Mouse (Mus musculus): Measurements from ENCODE around the gene Gm21973. TPM values are rescaled to one million over a fixed set of nuclear protein-coding genes. Genes with fewer than 3 reads are reported as not detected.

Gene Gm21973
- total and polyA plus RNA-seq, 2 experiments from 2014 or later, result not detected

DNA sequence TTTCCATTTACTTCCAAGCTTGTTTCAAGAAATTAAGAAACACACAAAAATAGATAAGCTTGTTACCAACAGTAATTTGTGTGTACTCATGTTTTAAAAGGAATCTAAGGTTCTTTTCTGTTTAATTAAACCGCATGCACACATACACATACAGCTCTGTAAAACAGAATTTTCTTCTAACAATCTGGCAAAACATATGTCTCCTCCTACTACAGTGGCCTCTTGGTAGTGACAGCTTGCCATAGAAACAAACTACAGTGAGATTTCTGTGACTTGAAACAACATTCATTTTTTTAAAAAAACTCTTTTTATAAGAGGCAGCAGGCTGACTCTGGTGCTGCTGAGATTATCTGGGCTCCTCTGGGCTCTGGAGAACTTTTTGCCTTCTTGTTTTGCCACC, 18.7 kb upstream of the Gm21973 start:
- H3K9ac ChIP-seq, result no peak overlapping the region
- H3K4me1 ChIP-seq (ENCODE audit: insufficient read depth), result no peaks in the 10 kb centered on the region
- no peaks in the 10 kb centered on the region for H3K9me3 ChIP-seq (ENCODE audit: low read length)
- WGBS, result 59% methylated on average over 1 of the region's 1 CpGs
- peak; percentile 20 for DNase-seq
- no peak for TF ChIP-seq CTCF (IDR thresholded peaks at IDR 0.05; ENCODE audit: low read depth)
- H3K4me3 ChIP-seq (ENCODE audit: low read depth, low read length), result no peak overlapping the region
- peak; percentile 94 for ATAC-seq
- H3K27me3 ChIP-seq (ENCODE audit: insufficient read depth, low read length), result no peaks in the 10 kb centered on the region
- no peak overlapping the region for H3K4me2 ChIP-seq (ENCODE audit: low read depth)
- H3K36me3 ChIP-seq (ENCODE audit: insufficient read depth), result no peaks in the 10 kb centered on the region
- H3K27ac ChIP-seq (ENCODE audit: low read depth, low read length), result no peak overlapping the region

DNA sequence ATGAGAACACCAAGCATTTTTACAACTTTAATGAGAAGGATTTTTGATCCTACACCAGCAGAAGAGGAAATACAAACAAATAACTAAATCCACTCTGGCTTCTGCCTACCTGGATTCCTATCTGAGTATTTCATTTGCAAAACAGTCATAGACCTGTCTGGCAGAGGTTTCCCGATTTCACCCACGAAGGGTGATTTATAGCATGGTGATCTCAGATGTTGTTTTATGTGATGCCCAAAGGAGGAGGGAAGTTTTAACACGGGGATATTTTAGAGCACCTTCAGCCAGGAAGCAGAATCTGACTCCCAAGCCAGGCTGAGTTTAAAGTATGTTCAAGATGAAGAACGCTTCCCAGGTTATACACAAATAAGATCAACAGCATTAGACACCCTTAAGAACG, 13.4 kb upstream of the Gm21973 start:
- Histone ChIP-seq H3K27me3 (ENCODE audit: insufficient read depth, low read length) (no peaks in the 10 kb centered on the region), H3K4me3 (ENCODE audit: low read depth, low read length) (no peak overlapping the region), H3K4me2 (ENCODE audit: low read depth) (no peak overlapping the region), H3K9ac (no peak overlapping the region), H3K27ac (ENCODE audit: low read depth, low read length) (no peak overlapping the region), H3K9me3 (ENCODE audit: low read length) (no peaks in the 10 kb centered on the region), H3K4me1 (ENCODE audit: insufficient read depth) (no peaks in the 10 kb centered on the region), H3K36me3 (ENCODE audit: insufficient read depth) (no peaks in the 10 kb centered on the region)
- DNase-seq, result no peak
- ATAC-seq, result no peak
- WGBS, result 85% methylated on average over 5 of the region's 5 CpGs
- TF ChIP-seq CTCF (IDR thresholded peaks at IDR 0.05; ENCODE audit: low read depth), result no peak

DNA sequence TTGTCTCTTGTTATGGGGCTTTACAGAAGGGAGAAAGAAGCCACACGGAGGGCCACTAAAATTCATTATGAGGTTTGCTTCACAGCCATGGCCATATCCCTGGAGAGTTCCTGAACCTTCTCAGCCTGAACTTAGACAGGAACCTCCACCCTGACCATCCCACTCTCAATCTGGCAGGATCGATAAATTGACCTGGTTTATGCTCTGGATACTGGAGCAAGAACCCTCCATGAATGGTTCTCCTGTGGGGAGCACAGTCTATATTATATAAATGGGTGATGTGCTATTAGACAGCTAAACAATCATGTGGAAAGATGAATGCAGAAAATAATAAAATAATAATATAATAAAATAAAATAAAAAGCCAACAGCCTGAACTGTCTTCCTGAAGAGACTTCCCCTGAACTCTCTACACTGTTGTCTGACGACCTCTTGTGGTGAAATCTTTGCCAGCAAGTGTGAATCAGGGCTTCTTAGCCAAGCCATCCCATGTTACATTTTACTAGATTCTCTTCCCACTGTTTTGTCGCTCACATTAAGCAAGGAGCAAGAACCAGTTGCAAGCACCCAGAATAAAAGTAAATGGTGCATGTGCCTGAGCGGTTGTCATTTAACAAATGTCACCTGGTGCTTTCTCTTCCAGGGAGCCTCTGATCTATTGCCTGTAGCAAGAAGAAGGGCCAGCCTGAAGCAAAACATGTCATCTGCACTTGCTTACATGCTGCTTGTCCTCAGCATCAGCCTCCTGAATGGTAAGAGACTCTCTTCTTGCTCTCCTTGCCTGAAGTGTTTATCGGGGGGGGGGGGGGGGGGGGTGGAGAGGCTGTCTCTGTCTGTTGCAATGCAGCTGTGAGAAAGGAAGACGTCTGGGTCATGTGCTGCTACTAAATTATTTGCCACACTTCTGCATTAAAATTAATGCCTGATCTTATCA, 11.4 kb upstream of the Gm21973 start:
- H3K4me1 ChIP-seq (ENCODE audit: insufficient read depth), result no peaks in the 10 kb centered on the region
- no peaks in the 10 kb centered on the region for H3K9me3 ChIP-seq (ENCODE audit: low read length)
- H3K27ac ChIP-seq (ENCODE audit: low read depth, low read length), result no peak overlapping the region
- H3K9ac ChIP-seq, result no peak overlapping the region
- no peaks in the 10 kb centered on the region for H3K36me3 ChIP-seq (ENCODE audit: insufficient read depth)
- no peak overlapping the region for H3K4me3 ChIP-seq (ENCODE audit: low read depth, low read length)
- peak; percentile 74 for TF ChIP-seq CTCF (IDR thresholded peaks at IDR 0.05; ENCODE audit: low read depth)
- no peak overlapping the region for H3K4me2 ChIP-seq (ENCODE audit: low read depth)
- peak; percentile 81 for DNase-seq
- WGBS, result 54% methylated on average over 7 of the region's 7 CpGs
- peak; percentile 81 for ATAC-seq
- H3K27me3 ChIP-seq (ENCODE audit: insufficient read depth, low read length), result no peaks in the 10 kb centered on the region

DNA sequence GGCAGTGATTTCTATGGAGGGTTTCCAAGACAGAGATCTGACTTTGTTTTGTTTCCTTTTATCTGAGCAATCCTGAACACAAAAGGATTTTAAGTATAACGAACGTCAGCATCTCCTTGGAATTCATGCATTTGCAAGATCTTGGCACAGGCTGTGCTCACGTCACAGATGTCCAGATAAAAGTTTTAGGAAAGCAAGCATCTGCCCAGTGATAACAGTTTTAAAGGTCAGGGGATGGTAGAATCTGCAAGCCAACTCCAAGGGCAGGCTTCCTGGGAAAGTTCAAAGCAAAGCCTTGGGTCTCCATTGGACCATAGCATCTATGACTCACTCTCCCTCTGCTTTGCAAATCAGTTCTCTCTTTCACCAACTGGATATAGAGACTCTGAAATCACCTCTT, 5.4 kb downstream of the Gm21973 start:
- DNase-seq, result no peak
- TF ChIP-seq CTCF (IDR thresholded peaks at IDR 0.05; ENCODE audit: low read depth), result no peak
- no peaks in the 10 kb centered on the region for H3K4me1 ChIP-seq (ENCODE audit: insufficient read depth)
- no peaks in the 10 kb centered on the region for H3K9me3 ChIP-seq (ENCODE audit: low read length)
- no peak for ATAC-seq
- no peak overlapping the region for H3K4me2 ChIP-seq (ENCODE audit: low read depth)
- no peak overlapping the region for H3K27ac ChIP-seq (ENCODE audit: low read depth, low read length)
- 49% methylated on average over 3 of the region's 3 CpGs for WGBS
- no peak overlapping the region for H3K9ac ChIP-seq
- no peaks in the 10 kb centered on the region for H3K27me3 ChIP-seq (ENCODE audit: insufficient read depth, low read length)
- no peaks in the 10 kb centered on the region for H3K36me3 ChIP-seq (ENCODE audit: insufficient read depth)
- H3K4me3 ChIP-seq (ENCODE audit: low read depth, low read length), result no peak overlapping the region

DNA sequence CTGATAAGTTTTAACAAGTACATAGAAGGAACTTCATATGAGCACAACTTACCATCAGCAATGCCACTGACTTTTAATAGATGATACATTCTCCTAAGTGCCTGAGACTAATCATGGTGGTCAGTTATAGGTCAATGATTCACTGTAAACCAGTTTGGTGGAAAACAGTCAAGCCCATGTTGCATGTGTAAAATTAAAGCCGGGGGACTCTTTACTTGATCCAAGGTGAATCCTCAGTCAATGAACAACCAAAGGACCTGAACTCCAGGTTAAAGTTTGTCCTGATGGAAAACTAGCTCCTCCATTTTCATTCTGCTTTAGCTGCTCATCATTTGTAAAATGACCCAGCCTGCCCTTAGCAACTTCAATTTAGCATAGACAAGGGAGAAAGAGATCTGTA, 7.4 kb downstream of the Gm21973 start:
- H3K27ac ChIP-seq (ENCODE audit: low read depth, low read length), result no peak overlapping the region
- DNase-seq (no peak), ATAC-seq (no peak)
- H3K4me2 ChIP-seq (ENCODE audit: low read depth), result no peak overlapping the region
- H3K27me3 ChIP-seq (ENCODE audit: insufficient read depth, low read length), result no peaks in the 10 kb centered on the region
- H3K4me3 ChIP-seq (ENCODE audit: low read depth, low read length), result no peak overlapping the region
- no peaks in the 10 kb centered on the region for H3K36me3 ChIP-seq (ENCODE audit: insufficient read depth)
- no peak for TF ChIP-seq CTCF (IDR thresholded peaks at IDR 0.05; ENCODE audit: low read depth)
- H3K4me1 ChIP-seq (ENCODE audit: insufficient read depth), result no peaks in the 10 kb centered on the region
- no peak overlapping the region for H3K9ac ChIP-seq
- WGBS, result 98% methylated on average over 1 of the region's 1 CpGs
- H3K9me3 ChIP-seq (ENCODE audit: low read length), result no peaks in the 10 kb centered on the region

DNA sequence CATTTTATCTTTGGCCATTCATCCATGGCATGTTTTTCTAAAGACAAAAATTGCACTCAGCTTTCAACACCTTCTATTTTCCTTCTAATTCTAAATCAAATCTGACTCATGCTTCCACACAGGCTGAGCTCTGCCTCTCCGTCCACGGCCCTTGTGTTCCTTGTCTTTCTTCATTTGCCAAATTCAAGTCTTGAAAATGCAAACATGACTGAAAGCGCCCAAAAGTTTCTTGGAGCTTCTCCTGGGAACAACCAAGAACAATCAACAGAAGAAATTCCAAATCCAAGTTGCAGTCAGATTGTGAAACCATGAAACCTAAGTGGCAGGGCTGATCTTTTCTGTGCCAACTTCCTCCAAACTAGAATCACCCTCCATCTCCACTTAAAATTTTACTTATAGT, 13.4 kb downstream of the Gm21973 start:
- H3K27me3 ChIP-seq (ENCODE audit: insufficient read depth, low read length), result no peaks in the 10 kb centered on the region
- H3K27ac ChIP-seq (ENCODE audit: low read depth, low read length), result no peak overlapping the region
- no peak overlapping the region for H3K4me2 ChIP-seq (ENCODE audit: low read depth)
- no peaks in the 10 kb centered on the region for H3K9me3 ChIP-seq (ENCODE audit: low read length)
- ATAC-seq (no peak), DNase-seq (peak; percentile 7)
- no peak overlapping the region for H3K4me3 ChIP-seq (ENCODE audit: low read depth, low read length)
- no peaks in the 10 kb centered on the region for H3K4me1 ChIP-seq (ENCODE audit: insufficient read depth)
- 59% methylated on average over 3 of the region's 3 CpGs for WGBS
- H3K9ac ChIP-seq, result no peak overlapping the region
- TF ChIP-seq CTCF (IDR thresholded peaks at IDR 0.05; ENCODE audit: low read depth), result no peak
- no peaks in the 10 kb centered on the region for H3K36me3 ChIP-seq (ENCODE audit: insufficient read depth)

DNA sequence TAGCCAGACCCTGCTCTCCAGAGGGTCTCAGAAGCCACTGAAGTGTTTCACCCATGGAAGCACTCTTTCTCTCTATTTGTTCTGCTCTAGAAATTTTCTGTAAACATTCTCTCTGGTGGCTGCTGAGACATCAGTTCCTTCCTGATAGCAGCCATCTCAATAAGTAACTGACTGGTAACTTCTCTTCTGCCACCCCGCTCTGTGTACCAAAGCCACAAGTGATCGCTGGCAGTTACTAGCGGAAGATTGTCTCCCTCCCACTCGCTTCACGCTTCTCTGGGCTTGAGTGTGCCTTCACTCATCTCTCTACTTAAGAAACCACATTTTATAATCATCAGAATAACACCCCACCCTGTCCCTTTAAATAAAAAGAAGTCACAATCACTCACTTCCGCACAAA, 21.9 kb downstream of the Gm21973 start:
- Histone ChIP-seq H3K9me3 (ENCODE audit: low read length) (no peaks in the 10 kb centered on the region), H3K4me3 (ENCODE audit: low read depth, low read length) (no peak overlapping the region), H3K27ac (ENCODE audit: low read depth, low read length) (no peak overlapping the region), H3K4me2 (ENCODE audit: low read depth) (no peak overlapping the region), H3K27me3 (ENCODE audit: insufficient read depth, low read length) (no peaks in the 10 kb centered on the region), H3K36me3 (ENCODE audit: insufficient read depth) (no peaks in the 10 kb centered on the region), H3K9ac (no peak overlapping the region), H3K4me1 (ENCODE audit: insufficient read depth) (no peaks in the 10 kb centered on the region)
- 94% methylated on average over 6 of the region's 6 CpGs for WGBS
- no peak for TF ChIP-seq CTCF (IDR thresholded peaks at IDR 0.05; ENCODE audit: low read depth)
- DNase-seq (no peak), ATAC-seq (no peak)

Data from forebrain, postnatal 0 days (tissue).